Mouse (Mus musculus) ovary, adult 2 months (tissue): ENCODE data around the gene Gm12248. TPM values are rescaled to one million over a fixed set of nuclear protein-coding genes. Genes with fewer than 3 reads are reported as not detected.

ENCODE experiments used
- polyA plus RNA-seq: library from polyadenylated mRNA; depleted of rRNA; stranded (reverse); fragments of >200 nt; gene quantifications from 2 replicates; pipeline ENCODE4 v1.2.3, GENCODE M21; 2012; rRNA removed

Gene Gm12248
- 2.4 and 3.9 TPM in 2 replicates for polyA plus RNA-seq

GRCm38 (mm10) chr11:58093021-58093528 lies at the start of gene Gm12248:
Gm12248 (minus strand) TSS chr11:58093134.

GRCm38 (mm10) chr11:58103697-58104306 lies 10.9 kb upstream of the Gm12248 start, which contains the start of gene Cnot8:
Cnot8 (plus strand) TSS chr11:58104153.

Other genes starting within 250 kb of the Gm12248 start
- gene Larp1, start 84.1 kb downstream of the Gm12248 start, polyA plus RNA-seq, result 42.4 and 48.7 TPM in 2 replicates
- 53.5 and 59.9 TPM in 2 replicates for gene Cnot8, start 11.0 kb upstream of the Gm12248 start, polyA plus RNA-seq
- gene Gemin5, start 75.4 kb upstream of the Gm12248 start, polyA plus RNA-seq, result 18.3 and 18.6 TPM in 2 replicates
- 25.5 and 30.1 TPM in 2 replicates for gene Mrpl22, start 78.5 kb upstream of the Gm12248 start, polyA plus RNA-seq
- 7.7 and 11.5 TPM in 2 replicates for gene Igtp, start 106.4 kb upstream of the Gm12248 start, polyA plus RNA-seq
- gene Irgm2, start 106.5 kb upstream of the Gm12248 start, polyA plus RNA-seq, result 9.3 and 12.9 TPM in 2 replicates
- 0.25 and 0.50 TPM in 2 replicates for gene 4930438A08Rik, start 181.7 kb upstream of the Gm12248 start, polyA plus RNA-seq
- 40.8 and 41.4 TPM in 2 replicates for gene Zfp692, start 213.9 kb upstream of the Gm12248 start, polyA plus RNA-seq
- 58.2 and 61.2 TPM in 2 replicates for gene Zfp672, start 237.2 kb upstream of the Gm12248 start, polyA plus RNA-seq
- 34.0 and 37.9 TPM in 2 replicates for gene Sh3bp5l, start 237.6 kb upstream of the Gm12248 start, polyA plus RNA-seq